Mouse (Mus musculus) lung, embryonic 16.5 days (tissue): ENCODE measurements around the gene Tut1. TPM values are rescaled to one million over a fixed set of nuclear protein-coding genes. Genes with fewer than 3 reads are reported as not detected.

Experiments used
- polyA plus RNA-seq: library from polyadenylated mRNA; unstranded; fragments of >200 nt; fragmentation: Nextera tagmentation; extraction: Ambion mirVana; gene quantifications from 2 replicates; pipeline ENCODE4 v1.2.1, GENCODE M21; 2015

Tut1 gene
- polyA plus RNA-seq, 1 experiment from 2014 or later, result 27.5 TPM

Other genes with a start within 250 kb of the Tut1 start
- 77.0 and 78.8 TPM in 2 replicates for gene Slc3a2, start 230.5 kb upstream of the Tut1 start, polyA plus RNA-seq
- gene Wdr74, start 218.0 kb upstream of the Tut1 start, polyA plus RNA-seq, result 75.5 and 78.9 TPM in 2 replicates
- 0.83 and 2.7 TPM in 2 replicates for gene 1700092M07Rik, start 213.1 kb upstream of the Tut1 start, polyA plus RNA-seq
- 162 and 174 TPM in 2 replicates for gene Stx5a, start 212.4 kb upstream of the Tut1 start, polyA plus RNA-seq
- gene Nxf1, start 196.8 kb upstream of the Tut1 start, polyA plus RNA-seq, result 186 and 190 TPM in 2 replicates
- gene Tmem223, start 182.9 kb upstream of the Tut1 start, polyA plus RNA-seq, result 188 and 194 TPM in 2 replicates
- gene Tmem179b, start 179.4 kb upstream of the Tut1 start, polyA plus RNA-seq, result 88.2 and 89.7 TPM in 2 replicates
- 24.0 and 26.0 TPM in 2 replicates for gene Taf6l, start 167.4 kb upstream of the Tut1 start, polyA plus RNA-seq
- 140 and 147 TPM in 2 replicates for gene Polr2g, start 155.3 kb upstream of the Tut1 start, polyA plus RNA-seq
- gene Zbtb3, start 151.3 kb upstream of the Tut1 start, polyA plus RNA-seq, result 5.5 and 5.6 TPM in 2 replicates
- gene Ttc9c, start 134.5 kb upstream of the Tut1 start, polyA plus RNA-seq, result 55.2 and 56.5 TPM in 2 replicates
- gene Hnrnpul2, start 133.8 kb upstream of the Tut1 start, polyA plus RNA-seq, result 4.4 and 5.0 TPM in 2 replicates
- gene AC129217.1, start 124.1 kb upstream of the Tut1 start, polyA plus RNA-seq, result not detected in 2 replicates
- 54.1 and 54.6 TPM in 2 replicates for gene Bscl2, start 116.4 kb upstream of the Tut1 start, polyA plus RNA-seq
- 2.8 and 3.3 TPM in 2 replicates for gene Gng3, start 114.7 kb upstream of the Tut1 start, polyA plus RNA-seq
- gene Lrrn4cl, start 103.1 kb upstream of the Tut1 start, polyA plus RNA-seq, result 1.6 and 1.7 TPM in 2 replicates
- gene Ubxn1, start 82.4 kb upstream of the Tut1 start, polyA plus RNA-seq, result 156 and 164 TPM in 2 replicates
- gene Uqcc3, start 72.9 kb upstream of the Tut1 start, polyA plus RNA-seq, result 63.5 and 64.0 TPM in 2 replicates
- gene Lbhd1, start 70.1 kb upstream of the Tut1 start, polyA plus RNA-seq, result 71.3 and 75.9 TPM in 2 replicates
- not detected in 2 replicates for gene Gm49403, start 69.9 kb upstream of the Tut1 start, polyA plus RNA-seq
- 68.4 and 71.4 TPM in 2 replicates for gene 1810009A15Rik, start 65.0 kb upstream of the Tut1 start, polyA plus RNA-seq
- not detected in 2 replicates for gene Gm49416, start 64.9 kb upstream of the Tut1 start, polyA plus RNA-seq
- 38.3 and 40.8 TPM in 2 replicates for gene Ints5, start 60.8 kb upstream of the Tut1 start, polyA plus RNA-seq
- gene Ganab, start 55.8 kb upstream of the Tut1 start, polyA plus RNA-seq, result 125 and 127 TPM in 2 replicates
- 40.2 and 43.5 TPM in 2 replicates for gene B3gat3, start 33.5 kb upstream of the Tut1 start, polyA plus RNA-seq
- gene Rom1, start 24.5 kb upstream of the Tut1 start, polyA plus RNA-seq, result 2.8 and 4.0 TPM in 2 replicates
- 31.0 and 32.2 TPM in 2 replicates for gene Eml3, start 24.3 kb upstream of the Tut1 start, polyA plus RNA-seq
- 149 and 164 TPM in 2 replicates for gene Mta2, start 12.0 kb upstream of the Tut1 start, polyA plus RNA-seq
- 366 TPM in 2 replicates for gene Eef1g, start 13.2 kb downstream of the Tut1 start, polyA plus RNA-seq
- gene Ahnak, start 35.4 kb downstream of the Tut1 start, polyA plus RNA-seq, result 30.5 and 31.0 TPM in 2 replicates
- gene Scgb1a1, start 134.1 kb downstream of the Tut1 start, polyA plus RNA-seq, result 25.3 and 50.5 TPM in 2 replicates
- gene Asrgl1, start 181.8 kb downstream of the Tut1 start, polyA plus RNA-seq, result 15.3 and 18.8 TPM in 2 replicates